Mouse (Mus musculus) hindbrain, embryonic 12.5 days (tissue): ENCODE data around the gene Tcte1. TPM values are rescaled to one million over a fixed set of nuclear protein-coding genes. Genes with fewer than 3 reads are reported as not detected.

Experiments
- ATAC-seq: fragments of 200-750 bp; cut with Nextera tagmentation; 2 replicates; pipeline ENCODE4 v1.8.0; 2017; ENCODE audit warnings: moderate TSS enrichment; ENCODE audit not compliant: low FRiP score
- H3K27ac ChIP-seq: fragments of 300-500 bp; sonication (generic); 2 replicates; pipeline ENCODE4 v1.5.1; 2016; ENCODE audit warnings: mild to moderate bottlenecking
- H3K27me3 ChIP-seq: fragments of 300-500 bp; sonication (generic); 2 replicates; pipeline ENCODE4 v1.6.1; 2016; ENCODE audit warnings: mild to moderate bottlenecking
- H3K36me3 ChIP-seq: fragments of 300-500 bp; sonication (generic); 2 replicates; pipeline ENCODE4 v1.6.1; 2016; ENCODE audit warnings: mild to moderate bottlenecking
- H3K4me1 ChIP-seq: fragments of 300-500 bp; sonication (generic); 2 replicates; pipeline ENCODE4 v1.6.1; 2016
- H3K4me2 ChIP-seq: fragments of 300-500 bp; sonication (generic); replicated peaks from 2 replicates; pipeline ENCODE4 v1.6.1; 2016; ENCODE audit warnings: mild to moderate bottlenecking
- H3K4me3 ChIP-seq: fragments of 300-500 bp; sonication (generic); 2 replicates; pipeline ENCODE4 v1.5.1; 2016; ENCODE audit warnings: mild to moderate bottlenecking
- H3K9ac ChIP-seq: fragments of 300-500 bp; sonication (generic); 2 replicates; pipeline ENCODE4 v1.6.1; 2016; ENCODE audit warnings: mild to moderate bottlenecking, moderate library complexity
- H3K9me3 ChIP-seq: fragments of 300-500 bp; sonication (generic); replicated peaks from 2 replicates; pipeline ENCODE4 v1.6.1; 2016; ENCODE audit warnings: mild to moderate bottlenecking
- WGBS: fragments of 180-500 bp; shearing (Covaris S2); methylation state at CpG from one replicate; pipeline ENCODE4 v1.1.7; 2016; 5-methylcytosine and 5-hydroxymethylcytosine counted together
- polyA plus RNA-seq: library from polyadenylated mRNA; unstranded; fragments of >200 nt; fragmentation: Nextera tagmentation; extraction: Ambion mirVana; gene quantifications from 2 replicates; pipeline ENCODE4 v1.2.1, GENCODE M21; 2016

Tcte1 gene
- polyA plus RNA-seq, 1 experiment from 2014 or later: 2.3 TPM

- peak; percentile 73 for ATAC-seq
Measured at GRCm38 (mm10) chr17:45573780-45574123, 50.5 kb downstream of the Tcte1 start.

DNA sequence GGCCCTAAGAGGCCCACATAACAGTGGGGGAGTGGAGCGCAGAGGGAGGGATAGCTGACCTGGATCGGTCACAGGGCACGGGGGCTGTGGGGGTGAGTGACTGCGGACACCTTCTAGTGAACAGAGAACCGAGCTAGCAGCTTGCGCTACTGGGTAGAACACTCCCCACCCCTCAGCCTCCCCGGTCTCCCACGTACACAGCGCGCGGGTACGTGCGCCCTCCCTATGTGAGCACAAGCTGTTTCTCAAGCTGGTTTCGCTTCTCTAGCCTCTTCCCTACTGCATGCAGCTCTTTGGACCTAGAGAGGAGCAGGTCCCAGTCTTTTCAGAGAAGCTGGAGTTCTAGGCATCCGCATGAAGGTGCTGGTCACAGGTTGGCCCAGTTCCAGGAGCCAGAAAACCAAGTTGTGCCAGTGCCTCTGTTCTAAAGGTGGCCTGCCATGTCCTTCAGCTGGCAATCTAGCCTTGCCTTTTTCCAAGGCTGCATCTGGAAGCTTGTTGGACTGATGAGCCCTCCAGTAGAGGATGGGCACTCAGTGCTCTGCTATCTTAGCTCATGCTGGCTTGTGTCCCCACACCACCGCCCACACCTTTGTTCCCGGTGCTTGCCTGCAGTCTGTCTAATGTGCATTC lies 51.0 kb downstream of the Tcte1 start:
- peaks cover 32% of the 10 kb centered on the region for H3K4me1 ChIP-seq
- peak overlapping the region; percentile 98 for H3K4me3 ChIP-seq
- H3K27ac ChIP-seq: peak overlapping the region; percentile 96
- peak; percentile 40 for ATAC-seq
- no peaks in the 10 kb centered on the region for H3K9me3 ChIP-seq
- no peaks in the 10 kb centered on the region for H3K27me3 ChIP-seq
- WGBS: 2% methylated on average over 17 of the region's 17 CpGs
- H3K4me2 ChIP-seq: peak overlapping the region; percentile 86
- peaks cover 25% of the 10 kb centered on the region for H3K36me3 ChIP-seq
- H3K9ac ChIP-seq: peak overlapping the region; percentile 99

More at GRCm38 (mm10) chr17:45573780-45574123, 50.5 kb downstream of the Tcte1 start:
- H3K9me3 ChIP-seq: no peaks in the 10 kb centered on the region
- WGBS: under 1% methylated on average over 13 of the region's 18 CpGs
- H3K27me3 ChIP-seq: no peaks in the 10 kb centered on the region
- H3K4me3 ChIP-seq: peak overlapping the region; percentile 98
- H3K4me2 ChIP-seq: peak overlapping the region; percentile 86
- peak overlapping the region; percentile 99 for H3K9ac ChIP-seq
- H3K36me3 ChIP-seq: peaks cover 30% of the 10 kb centered on the region
- H3K27ac ChIP-seq: peak overlapping the region; percentile 96
- peaks cover 32% of the 10 kb centered on the region for H3K4me1 ChIP-seq

DNA sequence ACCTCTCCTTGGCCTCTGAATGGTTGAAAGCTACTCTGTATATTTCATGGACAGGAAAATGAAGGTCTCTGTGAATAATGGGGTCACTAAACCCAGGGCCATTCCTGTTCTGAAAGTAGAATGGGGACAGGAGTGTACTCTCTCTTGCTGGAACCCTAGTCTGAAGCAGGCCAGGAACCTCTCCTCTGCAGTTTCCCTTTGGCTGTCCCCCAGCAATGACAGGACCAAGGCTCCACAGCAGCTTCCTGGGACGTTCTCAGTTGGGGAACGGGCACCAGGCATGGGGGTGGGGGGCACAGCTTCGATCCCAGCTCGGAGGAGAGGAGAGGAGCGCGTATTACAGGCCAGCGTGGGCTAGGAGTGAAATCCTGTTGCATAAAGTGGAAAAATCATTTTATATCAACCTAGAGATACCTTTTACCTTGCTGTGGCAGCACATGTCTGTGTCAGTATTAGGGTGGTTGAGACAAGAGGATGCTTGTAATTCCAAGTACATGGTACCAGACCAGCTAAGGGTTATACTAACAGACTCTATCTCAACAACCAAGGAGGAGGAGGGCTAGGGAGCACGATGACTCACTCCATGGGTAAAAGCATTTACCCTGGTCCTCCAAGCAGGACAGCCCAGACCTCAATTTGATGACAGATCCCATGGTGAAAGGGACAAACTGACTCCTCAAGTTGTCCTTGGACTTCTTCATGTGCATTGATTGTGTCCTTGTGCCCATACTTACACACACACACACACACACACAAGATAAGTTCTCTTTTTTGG lies 52.1 kb downstream of the Tcte1 start:
- H3K4me2 ChIP-seq: no peak overlapping the region
- H3K4me1 ChIP-seq: peaks cover 26% of the 10 kb centered on the region
- H3K36me3 ChIP-seq: peaks cover 15% of the 10 kb centered on the region
- H3K4me3 ChIP-seq: peak overlapping the region; percentile 98; the same call in 1 of the 2 replicates
- no peaks in the 10 kb centered on the region for H3K9me3 ChIP-seq
- H3K27me3 ChIP-seq: no peaks in the 10 kb centered on the region
- peak overlapping the region; percentile 96 for H3K27ac ChIP-seq
- no peak for ATAC-seq
- H3K9ac ChIP-seq: peak overlapping the region; percentile 99
- WGBS: 91% methylated on average over 8 of the region's 8 CpGs

GRCm38 (mm10) chr17:45578242-45578641 lies 55.0 kb downstream of the Tcte1 start:
- peaks cover 16% of the 10 kb centered on the region for H3K4me1 ChIP-seq
- no peak overlapping the region for H3K9ac ChIP-seq
- H3K36me3 ChIP-seq: no peaks in the 10 kb centered on the region
- ATAC-seq: no peak
- H3K27me3 ChIP-seq: no peaks in the 10 kb centered on the region
- WGBS: 86% methylated on average over 5 of the region's 5 CpGs
- H3K9me3 ChIP-seq: no peaks in the 10 kb centered on the region
- H3K4me2 ChIP-seq: no peak overlapping the region
- no peak overlapping the region for H3K27ac ChIP-seq
- H3K4me3 ChIP-seq: no peak overlapping the region

DNA sequence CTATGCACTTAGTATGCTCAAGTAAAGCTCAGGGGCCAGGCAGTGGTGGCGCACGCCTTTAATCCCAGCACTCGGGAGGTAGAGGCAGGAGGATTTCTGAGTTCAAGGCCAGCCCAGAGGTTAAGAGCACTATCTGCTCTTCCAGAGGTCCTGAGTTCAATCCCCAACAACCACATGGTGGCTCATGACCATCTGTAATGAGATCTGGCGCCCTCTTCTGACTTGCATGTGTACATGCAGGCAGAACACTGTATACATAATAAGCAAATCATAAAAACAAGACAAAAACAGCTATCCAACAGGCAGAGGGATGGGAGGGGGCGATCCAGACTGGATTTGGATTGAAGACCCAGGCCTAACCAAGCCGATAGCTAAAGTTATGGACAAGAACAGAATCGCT lies 55.6 kb downstream of the Tcte1 start:
- H3K4me2 ChIP-seq: no peak overlapping the region
- H3K27ac ChIP-seq: no peak overlapping the region
- WGBS: 78% methylated on average over 7 of the region's 7 CpGs
- H3K27me3 ChIP-seq: no peaks in the 10 kb centered on the region
- no peaks in the 10 kb centered on the region for H3K36me3 ChIP-seq
- no peak overlapping the region for H3K4me3 ChIP-seq
- no peaks in the 10 kb centered on the region for H3K9me3 ChIP-seq
- H3K9ac ChIP-seq: no peak overlapping the region
- ATAC-seq: no peak
- peaks cover 16% of the 10 kb centered on the region for H3K4me1 ChIP-seq

GRCm38 (mm10) chr17:45579554-45579953 lies 56.3 kb downstream of the Tcte1 start:
- Histone ChIP-seq H3K4me3 (no peak overlapping the region), H3K36me3 (no peaks in the 10 kb centered on the region), H3K4me2 (no peak overlapping the region), H3K9ac (no peak overlapping the region), H3K4me1 (peaks cover 17% of the 10 kb centered on the region), H3K9me3 (no peaks in the 10 kb centered on the region), H3K27ac (no peak overlapping the region), H3K27me3 (no peaks in the 10 kb centered on the region)
- no peak for ATAC-seq
- 87% methylated on average over 4 of the region's 4 CpGs for WGBS

DNA sequence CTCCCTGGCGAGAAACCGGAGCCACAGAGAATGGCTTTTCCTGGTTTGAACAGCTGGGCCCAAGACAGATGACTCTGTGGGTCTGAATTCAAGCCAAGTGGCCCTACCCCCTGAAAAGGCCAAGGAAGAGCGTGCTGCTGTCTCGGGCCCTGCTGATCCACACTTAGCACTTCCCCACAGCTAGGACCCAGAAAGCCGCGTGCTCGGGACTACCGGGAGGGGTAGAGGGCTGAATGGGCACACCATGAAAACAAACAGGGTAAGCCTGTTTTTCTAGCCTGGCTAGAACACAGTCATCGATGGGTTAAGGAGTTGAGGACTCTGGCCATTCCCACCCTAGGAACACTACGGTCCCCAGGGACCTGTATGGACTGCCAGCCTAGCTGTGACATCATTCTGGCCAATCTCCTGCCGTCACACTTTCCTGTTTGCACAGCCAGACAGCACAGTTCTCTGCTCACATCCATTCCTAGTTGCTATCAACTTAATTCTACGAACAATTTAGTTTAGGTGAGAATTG lies 57.8 kb downstream of the Tcte1 start:
- H3K27me3 ChIP-seq: no peaks in the 10 kb centered on the region
- no peaks in the 10 kb centered on the region for H3K36me3 ChIP-seq
- no peak overlapping the region for H3K9ac ChIP-seq
- H3K4me3 ChIP-seq: no peak overlapping the region
- 0 out of 2 replicates have a peak overlapping the region, but pooled peaks have one; percentile 4 for H3K4me2 ChIP-seq
- ATAC-seq: no peak
- H3K4me1 ChIP-seq: peaks cover 24% of the 10 kb centered on the region
- no peaks in the 10 kb centered on the region for H3K9me3 ChIP-seq
- 0 out of 2 replicates have a peak overlapping the region, but pooled peaks have one; percentile 40 for H3K27ac ChIP-seq
- WGBS: 45% methylated on average over 12 of the region's 12 CpGs

GRCm38 (mm10) chr17:45581567-45581983 lies 58.3 kb downstream of the Tcte1 start:
- 27% methylated on average over 2 of the region's 2 CpGs for WGBS
- ATAC-seq: peak; percentile 36; the same call in 1 of the 2 replicates
- H3K27me3 ChIP-seq: no peaks in the 10 kb centered on the region
- no peak overlapping the region for H3K9ac ChIP-seq
- 0 out of 2 replicates have a peak, but pooled peaks cover 5% of the 10 kb centered on the region for H3K36me3 ChIP-seq
- no peak overlapping the region for H3K27ac ChIP-seq
- no peak overlapping the region for H3K4me3 ChIP-seq
- no peak overlapping the region for H3K4me2 ChIP-seq
- H3K4me1 ChIP-seq: peaks cover 26% of the 10 kb centered on the region
- no peaks in the 10 kb centered on the region for H3K9me3 ChIP-seq

DNA sequence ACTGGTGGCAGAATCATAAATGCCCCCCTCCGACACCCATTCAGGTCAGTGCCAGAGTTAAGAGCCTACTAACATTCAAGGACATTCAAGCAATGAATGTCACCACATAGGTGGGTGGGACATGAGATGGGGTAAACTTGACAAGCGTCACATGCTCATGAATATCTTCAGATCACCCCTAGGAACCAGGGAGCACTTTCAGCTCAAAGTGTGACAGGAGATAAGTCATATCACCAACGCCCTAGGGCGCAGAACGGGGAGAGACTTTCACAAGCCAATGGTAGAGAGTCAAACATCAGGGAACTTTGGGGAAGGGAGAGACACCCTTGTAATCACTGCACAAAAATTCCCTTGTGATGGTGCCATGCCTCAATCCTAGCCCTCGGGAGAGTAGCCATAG lies 59.0 kb downstream of the Tcte1 start:
- Histone ChIP-seq H3K36me3 (0 out of 2 replicates have a peak, but pooled peaks cover 11% of the 10 kb centered on the region), H3K9ac (no peak overlapping the region), H3K4me3 (no peak overlapping the region), H3K27ac (no peak overlapping the region), H3K27me3 (no peaks in the 10 kb centered on the region), H3K4me1 (peaks cover 26% of the 10 kb centered on the region), H3K4me2 (no peak overlapping the region), H3K9me3 (no peaks in the 10 kb centered on the region)
- 92% methylated on average over 6 of the region's 6 CpGs for WGBS
- no peak for ATAC-seq

- Histone ChIP-seq H3K9me3 (no peaks in the 10 kb centered on the region), H3K4me1 (peaks cover 26% of the 10 kb centered on the region), H3K4me3 (no peak overlapping the region), H3K4me2 (no peak overlapping the region), H3K36me3 (0 out of 2 replicates have a peak, but pooled peaks cover 11% of the 10 kb centered on the region), H3K9ac (no peak overlapping the region), H3K27ac (no peak overlapping the region), H3K27me3 (no peaks in the 10 kb centered on the region)
- 72% methylated on average over 6 of the region's 6 CpGs for WGBS
- no peak for ATAC-seq
Measured at GRCm38 (mm10) chr17:45582715-45583355, 59.6 kb downstream of the Tcte1 start.

- Histone ChIP-seq H3K4me3 (no peak overlapping the region), H3K27ac (peak overlapping the region; percentile 35)
- 33% methylated on average over 12 of the region's 12 CpGs for WGBS
Measured at GRCm38 (mm10) chr17:45584096-45584896, 61.1 kb downstream of the Tcte1 start.

More at GRCm38 (mm10) chr17:45584096-45584896, 61.1 kb downstream of the Tcte1 start:
- ATAC-seq: peak; percentile 26
- no peaks in the 10 kb centered on the region for H3K9me3 ChIP-seq
- H3K4me2 ChIP-seq: no peak overlapping the region
- H3K27me3 ChIP-seq: no peaks in the 10 kb centered on the region
- peak overlapping the region; percentile 35 for H3K9ac ChIP-seq
- peaks cover 26% of the 10 kb centered on the region for H3K4me1 ChIP-seq
- 0 out of 2 replicates have a peak, but pooled peaks cover 11% of the 10 kb centered on the region for H3K36me3 ChIP-seq
